Mouse (Mus musculus): ENCODE results near the gene Sv2a.
"Not testable (repeated sequence)": the region's sequence is repeated elsewhere in the genome, so short reads cannot be mapped to it uniquely, and the experiment has no call there.

Sv2a gene

GRCm38 (mm10) chr3:96225421-96225820, 44.5 kb downstream of the Sv2a start:
- ChIA-PET POLR2A (interaction anchor here in 3 of 4 experiments (0.6 to 15.1 kb wide), 18 partner anchors 7 to 115 kb away, joined by 3 to 457 read pairs (median 5); partner anchors contain the start of genes Hist2h2bb (in 2 of the 3), Hist2h4 (in 2 of the 3) and Hist2h2aa1 (in 1 of the 3)), CTCF (no interaction called here)

- POLR2A ChIA-PET = interaction anchor here in 3 of 4 experiments (0.6 to 15.1 kb wide), 25 partner anchors 5 to 161 kb away, joined by 3 to 457 read pairs (median 3); partner anchors contain the start of genes Bola1 (in 3 of the 3), Hist2h2ab (in 3 of the 3), Hist2h2aa1 (in 1 of the 3) and Hist2h2ac (in 1 of the 3)
Measured at GRCm38 (mm10) chr3:96226695-96227648, 46.0 kb downstream of the Sv2a start.

GRCm38 (mm10) chr3:96228828-96229227, 47.9 kb downstream of the Sv2a start:
- CTCF ChIA-PET = interaction anchor here in 1 of 4 experiments (0.7 kb wide), 1 partner anchor 9 kb away, joined by 3 read pairs; no protein-coding TSS in a partner anchor
- POLR2A ChIA-PET = interaction anchor here (1.1 to 15.1 kb wide), 14 partner anchors 4 to 171 kb away, joined by 3 to 457 read pairs (median 5); partner anchors contain the start of genes Bola1 (in 4 of the 4), Hist2h2ab (in 4 of the 4), Hist2h2ac (in 3 of the 4) and Hist2h2be (in 3 of the 4)

More at GRCm38 (mm10) chr3:96226695-96227648, 46.0 kb downstream of the Sv2a start:
- CTCF ChIA-PET = interaction anchor here in 2 of 4 experiments (0.6 to 0.8 kb wide), 2 partner anchors 18 to 316 kb away, joined by 3 read pairs; no protein-coding TSS in a partner anchor

GRCm38 (mm10) chr3:96230404-96230803, 49.5 kb downstream of the Sv2a start:
- CTCF ChIA-PET = no interaction called here
- POLR2A ChIA-PET = interaction anchor here (0.6 to 12.2 kb wide), 5 partner anchors 8 to 34 kb away, joined by 3 to 457 read pairs (median 5); partner anchors contain the start of genes Bola1 (in 2 of the 4), Hist2h2ab (in 2 of the 4), Hist2h2ac (in 2 of the 4) and Hist2h2be (in 2 of the 4)

- CTCF ChIA-PET = no interaction called here
Measured at GRCm38 (mm10) chr3:96230910-96231757, 50.2 kb downstream of the Sv2a start.

GRCm38 (mm10) chr3:96231758-96232120, 50.8 kb downstream of the Sv2a start:
- ChIA-PET POLR2A (interaction anchor here in 3 of 4 experiments (0.9 to 12.2 kb wide), 7 partner anchors 7 to 38 kb away, joined by 3 to 457 read pairs (median 4); partner anchors contain the start of genes Hist2h2ac (in 3 of the 3), Hist2h2be (in 3 of the 3), Bola1 (in 2 of the 3) and Hist2h2ab (in 2 of the 3)), CTCF (no interaction called here)

More at GRCm38 (mm10) chr3:96230910-96231757, 50.2 kb downstream of the Sv2a start:
- POLR2A ChIA-PET = interaction anchor here (0.9 to 12.2 kb wide), 7 partner anchors 9 to 38 kb away, joined by 3 to 457 read pairs (median 4); partner anchors contain the start of genes Hist2h2ac (in 3 of the 4), Hist2h2be (in 3 of the 4), Bola1 (in 2 of the 4) and Hist2h2ab (in 2 of the 4)

GRCm38 (mm10) chr3:96234914-96235313, 54.0 kb downstream of the Sv2a start:
- ChIA-PET POLR2A (interaction anchor here in 3 of 4 experiments (0.9 to 12.2 kb wide), 18 partner anchors 9 to 74 kb away, joined by 3 to 457 read pairs (median 9); partner anchors contain the start of genes Hist2h2ac (in 3 of the 3), Hist2h2be (in 3 of the 3), Hist2h4 (in 3 of the 3) and Bola1 (in 2 of the 3)), CTCF (interaction anchor here in 1 of 4 experiments (0.6 to 1.1 kb wide), 2 partner anchors 43 kb away, joined by 3 to 4 read pairs; no protein-coding TSS in a partner anchor)

GRCm38 (mm10) chr3:96235836-96236235, 54.9 kb downstream of the Sv2a start:
- POLR2A ChIA-PET = interaction anchor here in 3 of 4 experiments (0.5 to 12.2 kb wide), 29 partner anchors 9 to 1008 kb away, joined by 3 to 457 read pairs (median 5); partner anchors contain the start of genes Bola1 (in 3 of the 3), Hist2h2ab (in 3 of the 3), Hist2h2ac (in 3 of the 3) and Hist2h2be (in 3 of the 3)
- CTCF ChIA-PET = interaction anchor here in 1 of 4 experiments (1.1 kb wide), 1 partner anchor 42 kb away, joined by 3 read pairs; no protein-coding TSS in a partner anchor

- ChIA-PET CTCF (interaction anchor here in 3 of 4 experiments (0.6 to 1.8 kb wide), 3 partner anchors 41 to 298 kb away, joined by 4 to 7 read pairs (median 4); no protein-coding TSS in a partner anchor), POLR2A (interaction anchor here (0.6 to 12.2 kb wide), 60 partner anchors 8 to 367 kb away, joined by 3 to 457 read pairs (median 6); partner anchors contain the start of genes Bola1 (in 4 of the 4), Hist2h2ab (in 4 of the 4), Hist2h2ac (in 4 of the 4) and Hist2h2be (in 4 of the 4))
Measured at GRCm38 (mm10) chr3:96236834-96237334, 55.9 kb downstream of the Sv2a start.

GRCm38 (mm10) chr3:96237335-96237903, 56.5 kb downstream of the Sv2a start:
- ChIA-PET POLR2A (interaction anchor here (0.6 to 12.2 kb wide), 74 partner anchors 9 to 583 kb away, joined by 3 to 457 read pairs (median 5); partner anchors contain the start of genes Bola1 (in 4 of the 4), Hist2h2ab (in 4 of the 4), Hist2h2ac (in 4 of the 4) and Hist2h2be (in 4 of the 4)), CTCF (interaction anchor here in 2 of 4 experiments (1.2 to 1.8 kb wide), 3 partner anchors 40 to 171 kb away, joined by 3 to 7 read pairs (median 4); no protein-coding TSS in a partner anchor)

- POLR2A ChIA-PET = interaction anchor here (0.6 to 12.2 kb wide), 80 partner anchors 9 to 584 kb away, joined by 3 to 457 read pairs (median 5); partner anchors contain the start of genes Bola1 (in 4 of the 4), Hist2h2ab (in 4 of the 4), Hist2h2ac (in 4 of the 4) and Hist2h2be (in 4 of the 4)
- CTCF ChIA-PET = interaction anchor here in 3 of 4 experiments (0.5 to 1.8 kb wide), 4 partner anchors 9 to 172 kb away, joined by 3 to 7 read pairs (median 4); no protein-coding TSS in a partner anchor
Measured at GRCm38 (mm10) chr3:96237904-96238511, 57.1 kb downstream of the Sv2a start.

- CTCF ChIA-PET = interaction anchor here in 1 of 4 experiments (1.8 kb wide), 1 partner anchor 173 kb away, joined by 7 read pairs; no protein-coding TSS in a partner anchor
- POLR2A ChIA-PET = interaction anchor here (0.9 to 12.2 kb wide), 25 partner anchors 14 to 288 kb away, joined by 3 to 457 read pairs (median 16); partner anchors contain the start of genes Bola1 (in 4 of the 4), Hist2h2ab (in 4 of the 4), Hist2h2ac (in 4 of the 4) and Hist2h2be (in 4 of the 4)
Measured at GRCm38 (mm10) chr3:96238954-96239793, 58.2 kb downstream of the Sv2a start, which contains the start of gene Hist2h3c2. Gene Hist2h3c2, minus strand, starts transcription at chr3:96239127.

GRCm38 (mm10) chr3:96239949-96240798, 59.2 kb downstream of the Sv2a start, which contains the start of gene Hist2h2aa2:
Gene Hist2h2aa2, minus strand, starts transcription at chr3:96240276.
- CTCF ChIA-PET = not testable (repeated sequence)

More at GRCm38 (mm10) chr3:96239949-96240798, 59.2 kb downstream of the Sv2a start, which contains the start of gene Hist2h2aa2:
- POLR2A ChIA-PET = interaction anchor here (0.6 to 6.2 kb wide), 20 partner anchors 11 to 289 kb away, joined by 3 to 149 read pairs (median 6); partner anchors contain the start of genes Hist2h2bb (in 4 of the 4), Hist2h4 (in 4 of the 4), Bola1 (in 2 of the 4) and Hist2h2ab (in 2 of the 4)
